Mouse (Mus musculus) 3134 (cell line): ENCODE results near the gene Psmb10.
"Not testable (repeated sequence)": the region's sequence is repeated elsewhere in the genome, so short reads cannot be mapped to it uniquely, and the experiment has no call there.

Experiments used
- DNase-seq: peaks from one replicate; pipeline ENCODE4 v3.0.0-alpha.2; 2011; ENCODE audit warnings: low spot score; ENCODE audit not compliant: insufficient read length; ENCODE audit errors: extremely low read depth

Psmb10 gene

GRCm38 (mm10) chr8:105938306-105938669, at the start of gene Psmb10:
Psmb10 (minus strand) TSS chr8:105938444.
- DNase-seq: no peak

GRCm38 (mm10) chr8:105983406-105983805, 45.2 kb upstream of the Psmb10 start:
- DNase-seq: not testable (repeated sequence)

GRCm38 (mm10) chr8:105981146-105981545, 42.9 kb upstream of the Psmb10 start:
- DNase-seq: no peak

GRCm38 (mm10) chr8:105979325-105979724, 41.1 kb upstream of the Psmb10 start, which contains the start of gene Dpep3:
Dpep3 (minus strand) TSS chr8:105979429.
- DNase-seq: no peak

- no peak for DNase-seq
These were observed 37.1 kb upstream of the Psmb10 start for GRCm38 (mm10) chr8:105975363-105975762.

- DNase-seq: no peak
These were observed 32.9 kb upstream of the Psmb10 start for GRCm38 (mm10) chr8:105971019-105971720.

- no peak for DNase-seq
These were observed 31.1 kb upstream of the Psmb10 start for GRCm38 (mm10) chr8:105969367-105969766.

GRCm38 (mm10) chr8:105966692-105967311, 28.6 kb upstream of the Psmb10 start:
- no peak for DNase-seq

- peak; percentile 85 for DNase-seq
These were observed 27.7 kb upstream of the Psmb10 start, which contains the start of gene Slc12a4 for GRCm38 (mm10) chr8:105965905-105966341. Slc12a4 (minus strand) TSS chr8:105966097.

- DNase-seq: peak; percentile 85
These were observed 27.1 kb upstream of the Psmb10 start for GRCm38 (mm10) chr8:105965266-105965904.

- no peak for DNase-seq
These were observed 26.4 kb upstream of the Psmb10 start for GRCm38 (mm10) chr8:105964506-105965265.

- no peak for DNase-seq
These were observed 23.3 kb upstream of the Psmb10 start for GRCm38 (mm10) chr8:105961536-105961935.

GRCm38 (mm10) chr8:105961101-105961500, 22.9 kb upstream of the Psmb10 start:
- DNase-seq: no peak

- no peak for DNase-seq
These were observed 21.1 kb upstream of the Psmb10 start for GRCm38 (mm10) chr8:105959350-105959749.

- no peak for DNase-seq
These were observed 19.6 kb upstream of the Psmb10 start for GRCm38 (mm10) chr8:105957813-105958212.

- no peak for DNase-seq
These were observed 18.3 kb upstream of the Psmb10 start for GRCm38 (mm10) chr8:105956556-105956955.

- DNase-seq: no peak
These were observed 12.9 kb upstream of the Psmb10 start for GRCm38 (mm10) chr8:105951057-105951659.

- no peak for DNase-seq
These were observed 11.1 kb upstream of the Psmb10 start for GRCm38 (mm10) chr8:105949350-105949749.

GRCm38 (mm10) chr8:105943321-105943739, 5.1 kb upstream of the Psmb10 start, which contains the start of gene Lcat:
Lcat (minus strand) TSS chr8:105943382.
- DNase-seq: no peak

GRCm38 (mm10) chr8:105942542-105942941, 4.3 kb upstream of the Psmb10 start:
- DNase-seq: no peak
